Mouse (Mus musculus): Measurements from ENCODE around the gene Tll1. TPM values are rescaled to one million over a fixed set of nuclear protein-coding genes. Genes with fewer than 3 reads are reported as not detected.
A peak's percentile ranks its signal among the peaks of the same experiment; 100 is the strongest.

The Tll1 gene
- 1 to 10 TPM; 1.2 to 1.8 TPM for total RNA-seq (2021)
- long read RNA-seq, experiment 1, full-length matches to known transcripts = 1 of 2 reads
- long read RNA-seq, experiment 1, partial matches to known transcripts = 0 of 2 reads
- long read RNA-seq, experiment 1, other reads (novel, unspliced or antisense) = 1 of 2 reads
- long read RNA-seq, experiment 2 = 0 reads

DNA sequence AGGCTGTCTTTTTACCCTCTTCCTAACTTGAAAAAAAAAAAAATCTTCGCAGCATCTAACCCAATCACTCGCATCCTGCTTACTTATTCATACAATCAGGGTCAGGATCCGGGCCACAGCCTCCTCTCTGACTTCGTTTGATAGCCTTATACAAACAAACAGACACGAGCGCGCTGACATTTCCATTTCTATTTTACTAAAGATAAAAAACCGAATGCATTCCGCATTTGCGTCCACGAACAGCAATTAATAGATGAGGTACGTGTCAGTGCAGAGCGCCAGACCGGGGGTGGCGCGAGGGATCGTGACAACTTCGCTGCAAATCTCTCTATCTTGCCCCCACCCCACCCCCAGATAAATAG is at the start of gene Tll1:
Tll1 (minus strand) TSS at position 248 of the 362 bp plus-strand sequence.
- DNase-seq = peak; percentile 11

DNA sequence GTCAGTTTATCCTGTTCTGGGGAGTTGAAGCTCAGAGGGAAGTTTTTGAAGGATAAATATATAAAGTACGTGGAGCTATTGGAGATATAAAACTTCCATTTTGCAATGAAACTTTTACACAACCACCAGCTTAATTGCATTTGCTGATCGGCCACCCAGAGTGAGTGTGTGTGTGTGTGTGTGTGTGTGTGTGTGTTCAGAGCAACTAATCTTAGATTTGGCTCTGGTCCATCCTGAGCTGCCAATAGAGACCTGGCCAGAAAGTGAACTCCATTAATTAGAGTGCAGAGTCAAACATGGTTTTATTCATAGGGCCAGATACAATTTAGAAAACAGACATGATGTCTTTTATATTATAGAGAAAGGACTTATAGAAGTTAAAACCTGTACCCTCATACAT is 32.6 kb upstream of the Tll1 start:
- no peak for DNase-seq

DNA sequence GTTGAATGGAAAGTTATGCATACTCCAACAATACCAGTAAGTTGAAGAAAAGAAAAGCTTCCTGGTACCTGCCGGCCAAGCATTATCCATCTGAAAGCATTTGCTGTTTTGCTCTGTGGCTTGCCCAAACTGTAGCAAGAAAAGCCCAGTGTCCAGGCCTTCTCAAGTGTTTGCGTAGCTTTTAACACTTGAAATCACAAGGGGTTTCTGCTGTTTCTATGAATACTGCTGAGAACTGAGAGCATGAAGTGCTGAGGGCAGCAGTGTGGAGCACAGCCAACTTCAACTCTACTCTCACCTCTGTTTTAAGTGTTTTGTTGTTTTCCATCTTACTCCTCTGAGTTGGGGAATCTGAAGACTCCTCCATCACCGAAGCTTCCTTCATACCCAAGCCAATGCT is 15.5 kb upstream of the Tll1 start:
- no peak for DNase-seq

DNA sequence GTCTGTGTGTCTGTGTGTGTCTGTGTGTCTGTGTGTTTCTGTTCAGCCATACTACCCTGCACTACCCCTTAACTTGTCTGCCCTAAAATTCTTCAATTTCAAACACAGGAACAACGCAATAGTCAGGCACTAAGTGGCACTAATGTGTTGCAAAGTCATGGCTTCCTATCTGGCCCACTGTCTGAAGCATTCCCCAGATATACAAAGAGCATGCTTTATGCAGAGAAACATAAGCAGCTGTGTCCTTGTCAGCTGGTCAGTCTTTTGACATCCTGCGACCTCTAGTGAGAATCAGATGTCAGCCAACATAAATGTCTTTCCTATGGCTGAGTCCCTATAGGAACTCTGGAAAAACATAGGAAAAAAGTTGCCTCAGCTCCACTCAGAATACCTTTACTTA is 11.6 kb upstream of the Tll1 start:
- no peak for DNase-seq

DNA sequence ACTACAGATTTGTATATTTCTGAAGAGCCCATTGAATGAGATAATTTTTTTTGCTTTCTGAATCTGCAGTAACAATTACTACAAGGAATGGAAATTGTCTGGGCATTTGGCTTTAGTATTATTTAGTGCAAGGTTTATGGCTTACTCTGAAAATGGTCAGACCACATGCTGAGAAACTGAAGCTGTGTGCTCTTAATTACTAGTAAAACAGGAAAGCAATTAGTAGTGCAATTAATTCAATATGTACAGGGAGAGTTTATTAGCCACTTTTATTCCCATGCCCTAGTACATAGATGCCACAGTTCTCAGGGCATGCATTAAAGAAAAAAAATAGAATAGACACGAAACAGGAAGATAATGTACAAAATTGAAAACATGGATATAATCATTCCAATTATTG is 10.2 kb upstream of the Tll1 start:
- no peak for DNase-seq

DNA sequence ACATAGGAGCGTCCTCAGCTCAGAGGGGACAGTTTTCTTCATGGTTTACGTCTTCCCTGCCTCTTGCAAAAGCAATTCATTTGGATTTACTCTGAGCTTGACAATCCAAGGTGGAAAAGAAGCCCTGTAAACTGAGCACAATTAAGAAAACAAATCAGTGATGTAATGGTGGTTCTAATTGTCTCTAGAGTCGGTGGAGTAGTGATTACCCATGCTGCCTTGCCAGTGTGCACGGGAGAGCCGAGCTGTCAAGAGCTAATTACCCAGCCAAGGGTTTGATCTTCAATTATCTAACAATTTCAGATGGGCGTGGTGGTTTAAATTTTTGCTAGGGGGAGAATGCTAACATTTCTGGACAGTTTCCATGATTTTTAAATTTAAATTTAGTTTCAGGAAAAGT is 9.3 kb upstream of the Tll1 start:
- no peak for DNase-seq

DNA sequence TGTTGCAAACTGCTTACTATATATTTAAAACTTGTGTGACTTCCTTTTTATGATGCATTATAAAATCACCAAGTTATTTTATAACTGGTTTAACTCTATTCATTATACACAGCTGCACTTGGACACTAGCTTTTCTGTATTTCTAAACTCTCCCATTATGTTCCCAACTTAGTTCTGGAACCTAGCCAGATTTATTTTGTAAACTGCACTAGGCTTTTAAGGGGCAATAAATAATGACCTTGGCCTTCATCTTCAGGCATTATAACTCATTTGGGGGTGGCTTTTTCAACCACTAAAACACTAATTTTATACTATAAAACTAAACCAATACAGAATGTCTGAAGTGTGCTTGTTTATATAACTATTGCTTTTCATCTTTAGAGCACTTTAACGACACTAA is 8.8 kb upstream of the Tll1 start:
- no peak for DNase-seq

DNA sequence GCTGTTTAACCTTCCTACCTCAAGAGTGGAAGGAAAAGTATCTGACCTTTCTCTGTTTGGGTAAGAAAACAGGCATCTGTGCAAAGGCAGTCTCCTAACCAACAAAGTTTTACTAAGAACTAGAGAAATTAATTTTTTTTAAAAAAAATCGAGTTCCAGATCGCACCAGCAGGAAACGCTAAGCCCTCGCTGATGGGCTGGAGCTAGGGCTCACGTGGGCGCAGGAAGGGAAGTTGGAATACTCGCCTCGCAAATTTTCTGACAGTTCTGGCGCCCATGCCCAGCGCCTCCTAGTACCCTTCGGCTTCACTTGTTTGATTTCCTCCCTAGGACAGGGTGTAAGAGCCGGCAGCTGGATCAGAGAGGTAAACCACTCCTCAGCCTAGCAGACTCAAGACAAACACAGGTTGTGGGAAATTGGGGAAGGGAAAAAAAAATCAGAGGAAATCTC is 365 bp upstream of the Tll1 start:
- DNase-seq = peak; percentile 30

DNA sequence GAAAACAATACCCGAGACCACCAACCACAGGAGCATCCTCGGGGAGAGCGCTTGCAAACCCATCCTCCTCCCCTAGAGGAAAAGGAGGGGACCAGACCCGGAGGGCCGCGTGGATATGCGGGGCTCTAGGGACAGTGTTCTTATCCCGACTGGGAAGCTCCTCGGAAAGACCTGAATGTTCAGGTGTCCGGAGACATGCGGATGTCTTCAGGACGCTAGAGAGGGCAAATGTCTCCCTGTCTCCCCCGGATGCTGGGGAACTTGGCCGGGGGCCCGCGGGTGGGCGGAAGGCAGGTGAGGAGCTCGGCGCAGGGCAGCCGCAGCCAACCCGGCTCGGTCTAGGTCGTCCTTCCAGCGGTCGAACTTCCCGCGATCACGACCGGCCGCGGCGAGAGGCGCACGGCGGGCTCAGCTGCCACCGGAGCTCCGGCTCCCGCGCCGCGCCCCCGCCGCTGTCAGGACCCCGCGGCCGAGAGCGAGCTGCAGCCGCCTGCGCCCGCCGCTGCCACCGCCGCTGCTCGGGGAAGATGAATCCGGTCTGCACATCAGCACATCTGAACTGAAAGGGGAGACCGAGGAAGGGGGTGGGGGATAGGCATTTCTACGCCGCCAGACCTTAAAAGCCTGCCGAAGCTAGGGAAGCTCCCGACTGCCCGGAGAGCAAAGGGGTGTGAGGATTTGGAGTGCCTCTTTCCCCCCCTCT is 599 bp downstream of the Tll1 start:
- DNase-seq = peak; percentile 49

DNA sequence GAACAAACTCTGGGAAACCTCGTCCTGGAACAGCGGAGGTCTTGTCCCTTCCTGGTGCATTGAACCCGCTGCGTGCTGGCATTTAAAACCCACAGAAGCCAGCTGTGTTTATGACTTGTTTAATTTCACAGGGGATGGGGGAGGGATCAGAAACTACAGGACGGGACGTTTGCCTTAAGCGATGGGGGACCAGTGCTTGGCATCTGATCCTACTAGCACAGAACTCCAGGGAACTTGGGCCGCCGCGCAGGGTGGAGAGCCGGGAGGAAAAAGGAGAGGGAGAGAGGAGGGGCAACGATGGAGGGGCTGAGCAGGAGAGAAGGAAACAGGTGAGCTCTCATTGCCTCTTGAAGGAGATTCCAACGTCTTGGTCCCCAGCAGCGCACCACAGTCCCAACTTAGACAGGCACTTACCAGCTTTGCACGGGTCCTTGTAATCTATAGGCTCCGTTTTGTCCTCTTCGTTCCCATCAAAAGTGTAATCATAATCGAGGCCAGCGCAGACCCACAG is 1.2 kb downstream of the Tll1 start:
- DNase-seq = peak; percentile 5

DNA sequence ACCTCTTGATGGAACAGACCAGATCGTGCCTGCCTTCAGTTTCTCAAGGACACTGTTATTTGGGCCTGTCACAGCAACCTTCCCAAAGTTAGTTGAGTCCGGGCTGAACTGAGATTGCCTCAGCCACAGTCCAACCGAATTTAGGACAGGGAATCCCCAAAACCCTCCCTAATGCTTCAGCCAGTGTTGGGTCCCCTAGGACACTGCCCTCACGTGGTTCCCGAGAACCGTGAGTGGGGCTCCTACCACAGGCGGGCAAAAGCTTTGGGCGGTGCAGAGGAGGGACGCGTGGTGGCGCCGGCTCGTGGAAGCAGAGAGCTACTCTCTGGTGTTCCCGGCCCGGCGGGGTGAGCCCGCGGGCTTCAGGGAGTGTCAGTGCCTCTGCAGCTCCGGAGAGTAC is 1.9 kb downstream of the Tll1 start:
- peak; percentile 60 for DNase-seq

DNA sequence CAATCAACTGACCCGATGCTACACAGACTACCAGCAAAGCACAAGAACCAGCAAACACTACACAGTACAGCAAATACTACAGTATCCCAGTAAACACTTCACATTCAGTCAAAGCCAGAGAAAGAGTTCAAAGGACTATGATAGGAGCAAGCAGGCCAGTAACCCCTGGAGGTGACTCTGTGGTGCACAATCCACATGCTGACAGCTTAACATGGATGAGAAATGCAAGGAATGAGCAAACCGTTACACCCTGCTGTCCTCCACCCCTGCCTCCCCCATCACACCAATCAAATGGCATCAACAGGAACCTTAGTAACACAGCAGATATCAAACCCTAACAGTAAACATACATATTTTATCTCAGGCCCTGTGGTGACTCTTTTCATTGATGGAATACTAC is 7.7 kb downstream of the Tll1 start:
- no peak for DNase-seq

DNA sequence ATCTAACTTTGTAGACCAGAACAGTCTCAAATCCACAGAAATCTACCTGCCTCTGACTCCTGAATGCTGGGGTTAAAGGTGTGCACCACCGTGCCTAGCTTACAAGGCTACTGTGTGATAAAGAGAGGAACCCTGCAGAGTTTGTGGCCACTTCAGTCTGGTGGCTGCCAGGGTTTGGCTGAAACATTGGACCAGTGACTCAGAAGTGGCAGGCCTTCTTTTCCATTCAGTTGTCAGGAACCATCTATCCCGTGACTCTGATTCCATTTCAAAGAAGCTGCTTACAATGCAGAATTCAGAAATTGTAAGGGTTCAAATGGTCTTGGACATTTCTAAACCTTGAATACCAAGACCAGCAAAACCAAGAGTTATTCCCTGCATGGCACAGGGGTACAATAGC is 12.7 kb downstream of the Tll1 start:
- DNase-seq = no peak

DNA sequence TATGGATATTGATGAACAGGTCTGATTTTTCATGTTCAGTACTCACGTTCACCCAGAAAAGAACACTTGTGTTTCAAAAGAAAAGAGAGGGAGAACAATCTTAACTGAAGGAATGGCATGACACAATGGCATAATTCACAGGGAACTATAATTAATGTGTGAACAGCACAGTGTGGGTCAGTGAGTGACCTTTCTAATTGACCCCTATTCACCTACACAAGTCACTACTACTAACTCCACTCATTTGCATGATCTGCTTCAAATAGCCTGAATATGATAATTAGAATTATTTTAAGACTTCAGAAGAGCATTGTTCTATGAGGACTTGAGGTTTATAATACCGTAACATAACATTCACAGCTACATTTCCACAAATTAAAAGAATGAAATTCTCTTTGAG is 18.2 kb downstream of the Tll1 start:
- no peak for DNase-seq

DNA sequence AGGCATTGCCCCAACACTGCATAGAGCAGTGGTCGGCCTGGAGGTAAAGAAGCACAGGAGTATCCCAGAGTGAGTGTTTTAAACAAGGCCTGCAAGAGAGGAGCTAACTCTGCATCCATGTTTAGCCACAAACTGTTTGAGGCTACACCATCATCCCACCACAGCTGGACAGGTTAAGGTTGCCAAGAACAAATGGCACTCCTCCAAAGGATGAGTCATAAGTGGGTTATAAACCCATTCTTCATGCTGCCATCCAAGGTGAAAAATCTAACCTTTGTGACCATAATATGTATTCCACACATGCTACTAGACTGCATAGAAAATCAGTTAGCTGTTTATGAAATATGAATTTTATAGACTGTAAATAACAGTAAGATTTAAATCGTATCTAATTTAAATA is 29.1 kb downstream of the Tll1 start:
- no peak for DNase-seq

DNA sequence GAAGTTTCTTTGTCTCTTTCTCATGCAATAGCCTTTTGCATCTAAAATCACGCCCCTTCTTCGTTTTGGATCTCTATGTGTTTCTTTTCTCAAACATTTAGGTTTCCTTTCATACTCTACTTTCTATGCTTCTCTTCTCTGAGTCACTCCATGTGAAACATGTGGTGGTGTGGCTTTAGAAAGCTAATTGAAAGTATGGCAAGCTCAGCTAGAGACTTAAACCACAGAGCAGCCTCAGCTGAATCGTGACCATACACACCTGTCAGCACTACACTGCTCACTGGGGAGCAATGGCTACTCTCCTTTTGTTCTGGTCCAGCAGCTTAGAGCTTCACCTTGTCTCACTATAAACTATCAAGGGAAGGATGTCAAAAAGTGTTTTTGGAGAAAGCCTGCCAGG is 31.2 kb downstream of the Tll1 start:
- no peak for DNase-seq

DNA sequence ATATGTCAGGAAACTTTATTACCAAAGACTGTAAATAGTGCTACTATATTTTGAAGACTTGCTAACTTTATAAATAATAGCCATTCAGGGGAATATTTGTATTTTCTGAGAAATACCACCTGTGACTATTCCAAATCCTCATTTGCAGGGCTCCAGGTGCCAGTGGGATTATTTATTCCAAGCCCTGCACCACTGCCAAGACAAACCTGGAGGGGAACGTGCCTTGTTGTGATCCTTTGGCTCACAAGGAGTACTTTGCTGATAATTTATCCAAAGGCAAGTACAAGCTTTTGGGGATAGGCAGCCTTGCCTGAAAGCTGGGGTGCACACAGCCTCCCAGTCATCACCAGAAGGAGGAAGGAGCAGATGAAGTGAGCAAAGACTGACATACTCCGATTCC is 32.3 kb downstream of the Tll1 start:
- no peak for DNase-seq

DNA sequence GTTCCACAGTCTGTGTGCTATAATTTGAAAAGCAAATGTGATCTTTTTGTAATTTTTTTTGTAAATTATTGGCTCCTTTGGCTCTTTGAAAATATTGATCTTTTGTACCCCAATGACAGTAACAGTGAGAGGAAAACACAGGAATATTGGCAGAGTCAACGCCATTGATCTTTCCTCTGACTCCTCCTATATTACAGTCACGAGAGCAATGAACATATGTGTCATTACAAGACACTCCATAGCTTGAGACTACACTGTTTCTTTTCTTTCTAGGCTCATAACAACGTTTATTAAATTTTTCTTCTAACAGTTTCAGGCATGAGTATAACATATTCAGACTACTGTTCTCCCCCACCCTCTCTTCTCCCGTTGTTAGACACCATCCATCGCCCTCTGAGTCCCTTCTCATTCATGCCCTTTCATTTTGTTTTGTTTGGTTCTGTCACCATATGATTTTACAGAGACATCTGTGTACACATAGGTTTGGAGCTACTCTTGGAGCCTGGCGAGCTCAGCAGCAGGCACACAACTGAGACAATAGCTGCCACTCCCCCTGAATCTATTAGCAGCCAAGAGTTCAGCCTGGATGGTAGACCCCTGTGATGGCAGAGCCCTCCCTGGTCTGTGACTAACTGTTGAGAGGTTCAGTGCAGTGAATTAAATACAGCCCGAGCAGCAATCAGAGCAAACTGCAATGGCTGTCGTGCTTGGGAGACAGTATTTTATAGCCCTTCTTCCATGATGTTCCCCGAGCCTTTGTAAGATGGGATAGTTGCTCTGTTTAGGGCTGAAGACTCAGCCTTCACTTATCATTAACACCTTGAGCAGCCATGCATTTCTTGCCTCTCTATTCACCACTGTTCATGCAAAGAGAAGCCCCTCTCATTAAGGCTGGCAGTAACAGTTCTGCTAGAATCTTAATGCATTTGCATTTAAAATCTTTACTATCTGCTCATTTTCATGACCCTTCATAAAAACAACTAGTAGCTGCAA is 52.9 kb downstream of the Tll1 start:
- DNase-seq = no peak

DNA sequence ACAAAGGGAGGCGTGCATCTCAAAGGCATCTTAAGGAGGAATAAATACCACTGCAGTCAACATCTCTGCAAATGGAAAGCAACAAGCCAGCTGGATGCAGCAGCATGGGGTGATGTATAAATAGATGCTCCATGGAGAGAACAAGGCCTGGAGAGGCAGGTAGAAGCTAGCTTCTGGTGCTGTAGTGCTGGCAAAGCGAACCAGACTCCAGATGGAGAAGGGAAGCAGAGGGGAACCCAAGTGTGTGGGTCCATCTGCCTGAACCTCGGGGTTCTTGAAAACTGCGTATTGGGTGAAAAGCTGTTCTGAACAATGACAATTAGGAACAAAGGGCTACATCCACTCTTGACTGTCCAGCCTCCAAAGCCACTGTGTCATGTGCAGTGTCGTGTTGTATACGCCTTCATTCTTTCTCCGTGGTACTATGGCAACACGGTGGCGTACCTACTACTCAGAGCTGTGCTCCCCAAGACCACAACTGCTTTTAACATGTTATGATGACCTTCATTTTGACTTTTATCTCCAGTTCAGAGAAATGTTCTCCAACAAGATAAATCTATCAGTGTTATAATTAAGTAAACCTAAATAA is 53.8 kb downstream of the Tll1 start:
- no peak for DNase-seq

DNA sequence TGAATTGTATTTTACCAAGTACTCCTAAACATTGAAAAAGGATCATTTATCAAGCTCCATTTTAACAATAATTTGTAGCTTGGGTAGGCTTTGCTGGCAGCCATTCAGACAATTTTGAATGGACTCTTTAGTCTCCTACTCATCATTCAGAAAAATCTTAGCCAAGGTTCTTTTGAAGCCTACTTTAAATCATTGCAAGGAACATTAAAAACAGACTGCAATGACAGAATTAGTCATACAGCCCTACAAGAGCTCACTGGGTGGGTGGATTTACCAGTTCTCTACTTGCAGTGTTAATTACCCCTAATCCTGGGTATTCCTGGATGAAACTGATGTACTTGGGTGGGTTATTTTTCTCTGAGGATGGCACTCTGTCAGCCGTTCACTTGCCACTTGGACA is 69.5 kb downstream of the Tll1 start:
- peak; percentile 23 for DNase-seq

DNA sequence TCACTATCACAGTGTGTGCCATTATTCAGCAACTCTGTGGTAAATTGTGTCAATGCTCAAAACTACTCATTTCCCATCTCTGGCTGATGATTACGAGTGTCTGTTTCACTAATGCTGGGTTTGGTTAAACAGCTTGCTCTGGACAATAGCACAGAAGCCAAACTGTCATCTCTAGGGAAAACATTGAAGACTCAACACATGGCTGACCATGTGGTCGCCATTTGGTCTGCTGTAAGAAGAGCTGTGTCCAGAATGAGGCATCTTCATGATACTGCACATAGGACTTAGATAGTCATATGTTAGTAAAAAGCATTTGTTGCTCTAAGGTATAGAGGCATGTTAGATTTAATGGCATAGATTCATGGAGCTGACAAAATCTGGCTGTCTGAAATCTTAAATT is 98.9 kb downstream of the Tll1 start:
- DNase-seq = no peak

DNA sequence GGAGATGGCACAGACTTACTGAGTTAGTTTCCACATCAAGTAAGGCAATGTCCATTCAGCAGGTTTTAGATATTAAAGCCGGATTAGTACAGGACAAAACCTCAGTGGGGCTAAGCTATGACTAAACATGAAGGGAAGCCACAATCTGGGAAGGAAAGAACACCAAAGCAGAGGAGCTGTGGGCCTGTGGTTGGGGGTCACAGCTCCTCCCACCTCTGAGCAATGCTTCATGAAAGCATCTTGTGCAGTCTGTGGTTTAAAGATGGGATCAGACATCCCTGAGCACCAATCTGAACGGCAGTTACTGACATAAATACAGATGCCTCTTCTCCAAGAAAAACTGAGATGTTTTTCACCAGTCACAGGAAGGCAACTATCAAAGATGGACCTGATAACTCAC is 132.7 kb downstream of the Tll1 start:
- no peak for DNase-seq

DNA sequence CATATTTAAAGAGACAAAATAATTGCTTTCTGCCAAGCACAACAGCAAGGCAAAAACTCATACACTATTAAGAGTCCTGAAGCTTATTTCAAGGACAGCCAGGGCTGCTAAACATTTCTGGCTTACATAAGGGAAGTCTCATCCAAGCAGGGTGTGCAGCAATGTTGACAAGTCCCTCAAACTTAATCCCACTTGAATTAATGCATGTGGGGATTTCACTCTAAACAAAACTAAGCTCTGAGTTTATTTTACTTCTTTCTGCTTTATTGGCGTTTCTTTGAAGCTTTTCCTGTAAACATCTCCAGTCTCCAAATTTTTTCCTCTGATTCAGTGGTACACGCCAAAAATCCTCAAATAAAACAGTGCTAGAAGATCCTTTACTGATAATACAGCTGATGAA is 146.2 kb downstream of the Tll1 start:
- DNase-seq = no peak
